Mouse (Mus musculus) lung, postnatal 36 days (tissue): ENCODE results near the gene Hnf4a.

Source experiments
- DNase-seq: peaks from one replicate; pipeline ENCODE4 v3.0.0; 2022; ENCODE audit warnings: mixed read lengths

Gene Hnf4a

DNA sequence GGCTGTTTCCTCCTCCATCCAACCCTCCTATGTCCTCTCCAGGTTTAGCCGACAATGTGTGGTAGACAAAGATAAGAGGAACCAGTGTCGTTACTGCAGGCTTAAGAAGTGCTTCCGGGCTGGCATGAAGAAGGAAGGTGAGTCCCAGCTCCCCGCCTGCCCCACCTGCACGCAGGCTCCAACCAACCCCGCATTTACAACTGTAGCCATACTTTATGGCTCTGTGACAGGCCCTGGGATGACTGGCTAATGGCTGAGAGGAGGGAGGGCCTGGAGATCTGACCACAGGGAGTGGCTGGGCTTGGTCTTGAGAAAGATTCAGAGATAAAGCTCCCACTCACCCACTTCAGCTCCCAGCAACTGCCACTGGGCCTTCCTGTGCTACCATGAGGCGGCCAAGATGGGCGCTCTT is 45.9 kb downstream of the Hnf4a start:
- no peak for DNase-seq

DNA sequence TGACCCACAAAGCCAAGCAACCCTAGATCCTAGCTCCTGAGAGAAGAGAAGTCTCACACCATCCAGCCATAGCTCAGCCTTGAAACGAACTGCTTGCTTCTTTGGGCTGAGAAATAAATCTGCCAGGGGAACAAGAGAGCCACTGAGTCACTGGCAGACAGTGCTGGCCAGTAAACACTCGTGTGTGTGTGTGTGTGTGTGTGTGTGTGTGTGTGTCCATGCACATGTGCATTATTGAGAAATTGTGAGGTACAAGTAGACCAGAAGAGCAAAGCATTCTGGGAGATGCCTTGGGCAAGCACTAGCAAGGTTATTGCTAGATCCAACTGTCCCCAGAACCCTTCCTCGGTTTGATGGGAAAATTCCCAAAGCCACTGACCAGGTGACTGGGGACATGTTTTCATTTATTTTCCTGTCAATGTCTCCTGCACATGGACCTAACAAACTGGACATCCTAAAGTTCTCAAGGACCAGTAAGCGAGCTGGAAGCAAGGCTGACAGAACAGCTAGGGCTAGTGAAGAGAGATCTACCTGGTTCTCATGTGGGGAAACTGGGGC is 47.9 kb downstream of the Hnf4a start:
- DNase-seq, result no peak

DNA sequence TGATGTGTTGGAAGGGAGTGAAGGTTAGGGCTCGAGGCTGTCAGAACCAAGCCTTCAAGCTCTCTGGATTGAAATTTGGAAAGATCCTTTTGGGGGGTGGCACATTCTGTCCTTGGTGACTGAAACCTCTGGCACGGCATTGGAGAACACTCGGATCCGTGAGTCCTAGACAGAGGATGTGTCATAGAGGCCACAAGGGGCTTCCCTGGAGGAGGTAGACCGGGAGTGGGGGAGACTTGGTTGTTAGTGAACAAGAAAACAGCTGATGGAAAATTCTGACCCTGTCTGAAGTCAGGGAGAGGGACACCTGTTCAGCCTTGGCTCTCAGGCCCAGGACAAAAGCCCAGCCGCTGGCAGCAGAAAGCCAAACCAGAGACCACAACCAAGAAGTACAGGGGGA is 48.4 kb downstream of the Hnf4a start:
- no peak for DNase-seq

DNA sequence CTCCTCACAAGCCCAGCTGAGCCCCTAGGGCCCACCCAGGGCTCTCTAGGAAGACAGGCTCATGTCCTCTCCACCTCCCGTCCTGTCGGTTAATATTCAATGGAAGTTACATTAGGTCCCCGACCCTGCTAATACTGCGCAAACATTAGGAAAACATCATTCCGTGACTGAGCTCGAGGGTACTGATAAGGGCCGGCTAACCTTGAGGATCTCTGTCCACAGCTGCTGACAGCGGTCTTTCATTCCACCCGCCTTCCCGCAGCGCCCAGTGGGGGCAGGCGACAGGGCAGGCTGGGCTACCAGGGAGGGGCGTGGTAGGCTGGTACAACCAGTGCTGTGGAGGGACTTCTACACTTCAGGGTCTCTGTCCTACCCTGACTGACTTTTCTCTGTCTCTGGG is 48.8 kb downstream of the Hnf4a start:
- DNase-seq, result no peak

DNA sequence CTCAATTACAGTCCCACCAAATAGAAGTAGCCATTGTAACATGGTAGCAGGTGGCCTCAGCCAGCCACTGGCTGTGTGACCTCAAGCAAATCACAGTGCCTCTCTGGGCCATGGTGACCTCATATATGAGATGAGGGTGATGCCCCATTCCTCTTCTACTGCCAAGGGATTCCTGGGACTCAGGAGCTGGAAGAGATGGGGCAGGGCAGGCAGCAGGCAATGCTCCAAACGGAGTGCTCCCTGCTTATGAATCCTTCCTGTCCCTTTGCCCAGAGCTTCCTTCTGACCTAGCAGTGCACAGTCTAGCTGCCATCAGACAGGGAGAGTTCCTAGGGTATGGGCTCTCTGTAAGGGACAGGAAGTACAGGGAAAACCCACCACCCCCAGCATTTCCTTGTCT is 51.9 kb downstream of the Hnf4a start:
- DNase-seq, result no peak

DNA sequence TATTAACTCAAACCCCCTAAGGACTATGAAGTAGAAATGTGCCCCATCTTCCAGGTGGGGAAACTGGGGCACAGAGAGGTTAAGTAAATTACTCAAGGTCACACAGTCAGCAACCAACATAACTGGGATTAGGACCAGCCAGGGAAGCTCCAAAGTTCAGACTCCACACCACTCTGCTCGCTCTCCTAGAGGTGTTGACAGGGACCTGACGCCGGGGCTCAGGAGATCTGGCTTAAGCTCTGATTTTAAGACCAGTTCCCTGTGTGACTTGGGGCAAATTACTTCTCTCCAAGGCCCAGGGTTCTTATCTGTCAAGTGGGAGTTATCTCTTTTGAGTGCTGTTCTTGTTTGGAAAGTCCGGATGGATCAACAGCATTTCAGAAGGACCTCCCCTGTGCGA is 52.6 kb downstream of the Hnf4a start:
- DNase-seq, result no peak

DNA sequence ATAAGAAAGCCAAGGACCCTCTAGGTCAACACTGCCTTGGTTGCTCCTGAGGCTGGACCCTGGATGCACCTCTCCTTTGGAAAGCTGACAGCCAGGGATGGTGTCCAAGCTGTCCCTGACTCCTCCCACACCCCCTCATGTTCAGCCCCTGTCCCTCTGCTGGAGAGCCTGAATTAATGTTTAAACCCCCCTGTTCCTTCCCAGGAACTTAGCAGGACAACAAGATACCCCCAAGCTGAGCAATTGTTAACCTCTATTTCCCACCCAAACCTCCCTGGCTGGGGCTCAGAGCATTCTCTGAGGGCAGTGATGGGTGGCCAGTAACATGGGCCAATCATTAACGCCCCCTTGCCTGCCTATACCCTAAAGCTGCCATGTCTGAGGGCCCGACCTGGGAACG is 53.6 kb downstream of the Hnf4a start:
- DNase-seq, result no peak

DNA sequence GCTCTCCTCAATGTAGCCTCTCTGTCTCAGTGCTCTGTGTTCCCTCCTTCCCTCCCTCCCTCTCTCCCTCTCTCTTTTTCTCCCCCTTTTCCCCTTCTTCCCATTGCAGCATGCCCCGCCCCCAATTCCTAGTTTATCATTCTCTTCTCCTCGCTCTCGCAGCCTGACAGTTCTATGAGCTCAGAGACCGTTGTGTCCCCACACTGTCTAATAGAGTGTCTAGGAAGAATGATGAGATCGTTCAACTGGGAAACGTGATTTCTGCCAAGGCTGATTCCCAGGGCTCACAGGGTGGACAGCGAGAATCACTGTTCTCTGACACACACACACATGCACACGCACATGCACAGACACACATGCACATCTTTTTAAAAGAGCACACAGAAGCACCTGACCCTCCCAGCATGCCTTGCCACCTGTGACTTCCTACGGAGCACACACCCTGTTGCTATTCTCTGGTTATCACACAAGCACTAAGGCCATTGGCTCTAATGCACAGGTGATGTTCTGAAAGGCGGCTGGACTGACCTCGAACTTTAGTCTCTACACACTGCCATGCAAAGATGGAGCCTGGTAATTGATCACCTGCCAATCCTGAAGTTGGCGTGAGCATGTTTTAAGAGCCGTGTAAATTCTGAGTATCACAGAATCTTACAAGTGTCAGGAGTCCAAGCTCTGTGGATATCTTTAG is 54.8 kb downstream of the Hnf4a start:
- DNase-seq, result no peak

DNA sequence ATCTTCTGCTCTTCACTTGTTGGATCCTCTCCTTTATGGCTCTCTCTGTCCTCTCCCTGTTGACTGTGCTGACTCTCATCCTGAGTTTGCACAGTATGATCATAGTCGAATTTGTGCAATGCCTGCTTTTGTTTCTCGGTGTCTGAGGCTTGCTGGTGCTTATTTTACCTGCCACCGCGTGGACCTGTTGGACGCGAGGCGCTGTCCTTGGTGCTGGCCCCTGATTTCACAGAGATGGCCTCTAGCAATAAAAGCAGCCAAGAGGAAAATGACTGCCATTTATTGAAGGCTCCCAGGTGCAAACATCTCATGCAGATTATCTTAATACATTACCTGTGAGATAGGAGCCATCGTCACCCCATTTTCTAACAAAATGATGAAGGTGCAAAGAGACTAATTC is 58.0 kb downstream of the Hnf4a start:
- DNase-seq, result peak; percentile 42

DNA sequence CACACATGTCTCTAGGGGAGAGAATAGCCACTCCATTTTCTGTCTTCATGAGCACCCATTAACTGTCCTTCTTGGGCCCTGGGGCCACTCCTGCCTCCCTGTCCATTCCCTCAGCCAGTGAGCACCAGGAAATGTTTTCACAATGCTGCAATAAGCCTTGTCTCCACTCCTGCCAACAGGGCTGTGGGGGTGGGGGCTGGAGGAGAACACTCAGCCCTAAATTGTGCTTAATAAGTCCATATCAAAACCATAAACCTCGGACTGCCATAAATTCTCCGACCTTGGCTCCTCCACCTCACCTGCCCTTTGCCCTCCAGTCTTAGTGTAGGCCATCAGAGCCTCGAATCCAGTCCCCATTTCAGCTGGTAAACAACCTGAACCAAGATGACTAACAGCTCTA is 67.7 kb downstream of the Hnf4a start:
- no peak for DNase-seq

DNA sequence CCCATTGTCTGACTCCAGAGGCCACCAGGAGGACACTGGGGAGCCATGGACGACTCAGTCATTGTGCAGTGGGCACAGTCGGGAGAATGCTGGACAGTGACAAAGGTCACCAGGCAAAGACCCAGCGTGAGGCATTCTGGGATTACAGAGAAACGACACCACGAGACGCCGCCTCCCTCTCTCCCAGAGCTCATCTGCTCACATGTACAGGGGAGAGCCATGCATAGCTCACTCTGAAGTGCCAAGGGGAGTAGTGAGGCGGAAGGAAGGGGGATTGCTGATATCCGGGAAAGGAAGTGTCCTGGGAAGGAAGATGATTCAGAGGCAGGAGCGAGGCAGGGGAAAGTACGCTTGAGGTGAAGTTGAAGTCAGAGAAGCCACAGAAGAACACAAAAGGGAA is 68.6 kb downstream of the Hnf4a start:
- DNase-seq, result peak; percentile 23

DNA sequence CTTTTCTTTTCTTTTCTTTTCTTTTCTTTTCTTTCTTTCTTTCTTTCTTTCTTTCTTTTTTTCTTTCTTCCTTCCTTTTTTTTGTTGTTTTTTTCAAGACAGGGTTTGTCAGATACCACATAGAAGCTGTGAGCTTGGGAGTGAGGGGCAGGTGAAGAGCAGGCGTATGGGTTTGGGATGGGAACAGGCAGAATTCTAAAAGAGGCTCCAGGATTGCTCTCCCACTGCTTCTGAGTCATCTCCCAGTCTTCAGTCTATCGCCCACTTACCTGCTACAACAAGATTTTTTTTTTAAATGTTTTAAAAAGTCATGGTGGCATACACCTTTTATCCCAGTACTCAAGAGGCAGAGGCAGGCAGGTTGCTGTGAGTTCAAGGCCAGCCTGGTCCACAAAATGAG is 71.4 kb downstream of the Hnf4a start:
- no peak for DNase-seq

DNA sequence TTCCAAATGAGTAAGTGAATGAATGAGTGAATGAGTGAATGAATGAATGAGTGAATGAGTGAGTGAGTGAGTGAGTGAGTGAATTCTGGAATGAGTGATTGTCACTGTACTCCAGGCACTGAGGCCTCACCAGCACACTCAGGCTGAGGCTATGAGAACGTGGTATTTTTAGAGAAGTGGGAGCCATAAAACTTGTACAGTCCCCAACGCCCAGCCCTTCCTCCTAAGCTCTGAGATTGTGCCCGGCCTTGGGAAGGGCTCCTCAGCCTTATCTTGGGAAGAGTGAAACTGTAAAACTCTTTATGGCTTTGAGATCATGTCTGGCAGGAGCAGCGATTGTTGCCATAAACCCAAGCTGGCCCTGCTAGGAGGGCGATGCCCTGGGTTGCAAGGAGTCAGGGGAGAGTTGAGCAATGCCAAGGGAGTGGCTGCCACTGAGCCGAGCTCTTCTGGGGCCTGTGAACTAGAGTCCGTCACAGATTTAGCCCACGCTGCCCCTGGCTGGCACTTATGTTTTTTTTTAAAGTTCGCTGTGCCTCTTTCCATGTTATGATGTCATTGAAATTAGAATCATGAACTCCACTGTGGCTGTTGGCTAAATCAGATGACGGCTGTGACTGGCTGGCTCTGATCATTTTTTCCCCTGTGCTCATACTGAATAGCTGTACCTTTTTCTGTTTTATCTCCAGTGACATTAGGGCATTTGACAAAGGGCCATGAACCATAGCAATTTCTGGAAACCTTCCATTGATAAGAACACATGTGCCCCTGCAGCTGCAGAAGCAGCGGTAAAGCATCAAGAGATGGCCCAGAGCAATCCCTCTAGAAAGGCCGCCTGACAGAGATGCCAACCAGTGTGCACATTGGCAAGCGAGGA is 73.7 kb downstream of the Hnf4a start:
- DNase-seq, result peak; percentile 65

DNA sequence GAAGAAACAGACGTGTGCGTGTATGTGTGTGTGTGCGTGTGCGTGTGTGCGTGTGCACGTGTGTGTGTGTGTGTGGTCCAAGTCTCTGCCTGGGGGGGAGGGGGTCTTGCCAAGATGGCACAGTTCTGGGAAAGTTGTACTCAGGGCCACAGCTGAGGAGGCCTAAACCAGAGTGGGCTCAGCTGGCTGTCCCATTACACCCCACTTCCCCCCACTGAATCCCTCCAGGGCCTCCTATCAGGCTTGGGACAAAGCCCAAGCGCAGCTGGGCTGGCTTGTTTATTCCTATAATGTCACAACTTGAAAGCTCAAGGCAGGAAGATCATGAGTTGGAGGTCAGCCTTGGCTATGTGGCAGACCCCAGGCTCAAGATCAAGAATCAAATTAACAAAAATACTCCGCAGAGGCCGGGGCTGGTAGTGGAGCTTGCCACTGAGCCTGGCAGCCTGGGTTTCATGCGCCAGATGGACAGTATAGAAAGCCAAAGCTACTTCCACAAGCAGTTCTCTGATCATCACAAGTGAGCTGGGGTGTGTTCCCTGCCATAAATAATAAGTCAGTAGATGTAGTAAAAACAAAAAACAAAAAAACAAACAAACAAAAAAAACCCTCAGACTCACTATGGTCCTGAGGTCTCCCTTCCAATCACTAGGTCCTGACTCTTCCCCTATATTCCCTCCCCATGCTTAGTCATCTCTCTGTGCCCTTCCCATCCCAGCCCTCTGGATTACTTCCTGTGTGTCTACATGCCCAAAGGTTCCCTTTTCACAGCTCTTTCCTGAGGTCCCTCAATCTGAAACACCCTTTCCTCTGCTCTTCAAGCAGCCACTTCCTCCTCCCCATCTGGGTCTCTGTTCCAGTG is 76.8 kb downstream of the Hnf4a start:
- DNase-seq, result peak; percentile 12

DNA sequence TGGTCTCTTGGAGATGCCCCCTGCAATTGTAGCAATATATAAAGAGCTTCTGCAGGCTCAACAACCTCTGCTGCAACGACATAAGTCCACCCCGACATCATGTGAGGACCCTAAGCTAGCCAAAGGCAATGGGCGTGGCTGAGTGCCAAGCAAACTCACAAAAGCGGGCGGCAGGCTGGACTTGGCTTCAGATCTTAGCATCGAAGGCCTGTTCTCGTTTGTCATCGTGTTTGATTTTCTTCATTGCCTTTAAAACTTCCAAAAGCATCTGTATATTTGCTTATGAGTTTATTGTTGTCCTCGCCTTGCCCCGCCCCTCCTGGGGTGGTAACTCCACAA is 77.4 kb downstream of the Hnf4a start:
- DNase-seq, result no peak

DNA sequence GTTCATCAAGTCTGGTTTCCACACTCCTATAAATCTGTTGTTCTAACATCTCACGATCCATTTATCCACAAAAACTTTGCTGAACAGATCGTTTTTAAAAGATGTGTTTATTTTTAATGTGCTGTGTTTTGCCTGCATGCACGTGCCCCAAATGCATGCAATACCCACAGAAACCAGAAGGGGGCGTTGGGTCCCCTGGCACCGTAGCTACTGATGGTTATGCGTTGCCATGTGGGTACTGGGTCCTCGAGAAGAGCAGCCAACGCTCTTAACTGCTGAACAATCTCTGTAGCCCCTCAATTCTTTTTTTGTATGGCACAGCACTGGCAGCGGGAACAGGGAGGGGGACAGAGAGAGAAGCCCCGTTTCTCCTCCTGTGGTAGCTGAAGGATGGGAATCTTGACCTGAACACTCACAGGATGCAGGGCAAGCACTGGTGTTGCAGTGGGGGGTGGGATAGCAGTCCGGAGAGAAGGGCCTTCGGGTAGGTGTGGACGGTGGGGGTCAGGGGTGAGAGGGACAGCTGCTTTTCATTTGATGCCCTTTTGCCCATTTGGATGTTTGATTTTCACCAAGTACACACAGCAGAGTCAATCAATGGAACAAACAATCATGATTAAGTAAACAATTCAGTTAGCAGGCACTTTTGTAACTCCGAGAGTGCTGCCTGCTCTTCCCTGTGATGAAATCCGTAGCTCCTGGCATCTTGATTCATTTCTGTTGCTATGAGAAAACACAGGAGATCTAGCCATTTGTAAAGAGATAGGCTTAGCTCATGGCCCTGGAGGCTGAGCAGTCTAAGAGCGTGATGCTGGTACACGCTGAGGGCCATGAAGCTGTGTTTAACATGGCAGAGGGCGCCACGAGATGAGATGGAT is 80.0 kb downstream of the Hnf4a start:
- DNase-seq, result peak; percentile 67

DNA sequence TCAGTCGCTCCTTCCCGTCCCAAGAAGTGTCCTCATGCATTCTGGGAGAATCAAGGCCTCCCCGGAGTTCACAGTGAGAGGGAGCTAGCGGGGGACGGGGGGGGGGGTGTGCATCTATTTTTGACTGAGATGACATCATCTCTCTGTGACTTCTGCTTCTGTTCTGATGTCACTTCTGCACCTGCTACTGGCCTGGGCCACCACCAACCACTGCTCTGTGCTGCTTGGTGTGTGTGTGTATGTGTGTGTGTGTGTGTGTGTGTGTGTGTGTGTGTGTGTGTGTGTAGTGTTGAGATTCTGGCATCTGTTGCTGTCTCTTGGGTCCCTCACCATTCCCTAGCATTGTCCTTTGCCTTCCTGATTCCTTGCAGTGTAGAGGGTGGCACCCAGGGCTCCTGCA is 80.9 kb downstream of the Hnf4a start:
- DNase-seq, result no peak

DNA sequence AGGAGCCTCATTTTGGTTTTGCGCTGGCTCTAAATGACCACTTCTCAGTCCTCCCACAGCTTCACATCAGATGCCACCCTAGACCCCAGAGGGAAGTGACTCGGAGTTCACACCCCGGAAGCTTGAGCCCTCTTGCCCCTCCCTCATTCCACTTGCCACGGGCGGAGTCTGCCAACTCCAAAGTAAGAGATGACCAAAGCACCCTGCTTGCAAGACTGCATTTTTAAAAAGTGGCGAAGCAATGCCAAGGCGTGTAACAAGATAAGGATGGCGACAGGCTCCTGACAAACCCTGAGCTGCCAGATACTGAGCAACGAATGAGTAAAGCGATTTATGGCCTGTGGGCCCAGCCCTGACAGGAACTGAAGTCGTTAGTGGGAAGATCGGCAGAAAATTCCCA is 83.6 kb downstream of the Hnf4a start:
- DNase-seq, result no peak

DNA sequence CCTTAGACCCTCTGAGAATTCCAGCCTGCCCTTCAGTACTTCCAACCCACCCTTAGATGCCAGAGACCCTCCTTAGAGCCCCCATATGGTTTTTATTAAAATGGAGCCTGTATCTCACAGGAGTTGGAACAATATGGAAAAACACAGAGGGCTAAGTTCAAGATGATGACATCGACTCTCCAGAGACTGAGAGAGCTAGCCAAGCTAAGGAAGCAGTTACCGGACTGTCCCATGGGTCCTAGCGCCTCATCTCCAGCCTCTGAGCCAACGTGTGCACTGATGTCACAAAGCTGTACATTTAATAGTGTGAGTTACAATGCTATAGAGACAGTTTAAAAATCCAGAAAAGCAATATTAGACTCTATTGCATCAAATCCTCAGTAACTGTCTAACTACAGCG is 84.4 kb downstream of the Hnf4a start:
- no peak for DNase-seq

DNA sequence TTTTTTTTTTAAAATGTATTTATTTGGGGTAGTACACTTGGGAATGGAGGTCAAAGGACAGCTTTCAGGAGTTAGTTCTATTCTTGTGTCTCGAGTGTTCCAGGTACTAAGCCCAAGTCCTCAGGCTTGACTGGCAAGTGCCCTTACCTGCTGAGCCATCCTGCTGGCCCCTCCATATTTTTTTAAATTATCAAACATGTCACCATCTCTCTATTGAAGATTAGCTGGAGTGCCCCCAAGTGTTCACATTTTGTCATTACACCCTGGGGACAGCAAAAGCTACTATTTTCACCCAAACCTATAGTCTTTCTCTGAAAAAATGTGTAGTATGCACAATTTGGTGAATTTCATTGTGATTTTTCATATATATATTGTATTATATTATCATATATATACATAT is 85.5 kb downstream of the Hnf4a start:
- peak; percentile 59 for DNase-seq

DNA sequence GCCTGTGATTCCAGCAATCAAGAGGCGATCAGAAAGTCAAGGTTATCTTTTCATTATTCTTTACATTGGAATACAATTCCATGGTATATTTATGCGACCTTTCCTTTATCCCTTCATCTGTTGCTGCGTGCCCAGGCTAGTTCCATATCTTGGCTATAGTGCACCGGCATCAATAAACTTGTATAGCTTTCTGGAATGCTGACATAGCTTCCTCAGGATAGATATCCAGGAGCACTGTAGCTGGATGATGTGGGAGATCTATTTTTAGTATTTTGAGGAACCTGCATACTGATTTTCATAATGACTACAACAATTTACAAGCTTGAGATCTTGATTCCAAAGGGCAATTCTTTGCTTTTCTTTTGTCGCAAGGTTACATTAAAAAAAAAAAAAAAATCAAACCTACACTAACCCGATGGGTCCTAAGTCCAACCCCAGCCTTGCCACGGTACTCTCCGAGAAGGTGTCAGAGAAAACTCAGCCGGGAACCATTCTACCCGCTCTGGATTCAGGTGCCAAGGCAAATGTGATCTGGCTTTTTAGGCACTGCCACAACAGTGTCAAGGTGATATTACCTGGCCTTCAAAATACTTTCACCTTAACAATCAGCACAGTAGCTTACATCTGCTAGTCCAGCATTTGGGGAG is 87.2 kb downstream of the Hnf4a start:
- DNase-seq, result no peak

DNA sequence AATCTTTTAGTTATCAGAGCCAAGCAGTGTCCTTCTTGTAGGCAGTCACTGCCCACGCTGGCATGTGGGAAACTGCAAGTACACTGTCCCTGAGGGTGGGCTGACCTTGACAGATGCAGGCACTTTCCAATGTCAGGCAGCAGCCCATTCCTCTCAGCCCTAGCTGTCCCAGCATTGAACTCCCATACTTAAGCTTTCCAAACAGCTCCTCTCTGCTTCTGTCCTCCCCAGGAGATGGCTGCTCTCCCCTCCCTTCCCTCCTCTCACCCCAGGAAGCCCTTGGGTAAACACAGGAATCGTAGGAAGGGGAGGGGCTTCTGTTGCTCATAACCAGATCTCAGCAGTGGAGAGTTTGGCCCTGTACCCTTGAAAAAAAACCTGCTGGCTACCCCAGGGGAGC is 88.5 kb downstream of the Hnf4a start:
- peak; percentile 86 for DNase-seq
